Mouse (Mus musculus) skeletal muscle tissue, adult 2 months (tissue): ENCODE measurements around the gene Cpped1.
A peak's percentile ranks its signal among the peaks of the same experiment; 100 is the strongest.

Experiments used
- DNase-seq: peaks from one replicate; pipeline ENCODE4 v3.0.0-alpha.2; 2012; ENCODE audit warnings: low read depth, low spot score

Cpped1 gene

DNA sequence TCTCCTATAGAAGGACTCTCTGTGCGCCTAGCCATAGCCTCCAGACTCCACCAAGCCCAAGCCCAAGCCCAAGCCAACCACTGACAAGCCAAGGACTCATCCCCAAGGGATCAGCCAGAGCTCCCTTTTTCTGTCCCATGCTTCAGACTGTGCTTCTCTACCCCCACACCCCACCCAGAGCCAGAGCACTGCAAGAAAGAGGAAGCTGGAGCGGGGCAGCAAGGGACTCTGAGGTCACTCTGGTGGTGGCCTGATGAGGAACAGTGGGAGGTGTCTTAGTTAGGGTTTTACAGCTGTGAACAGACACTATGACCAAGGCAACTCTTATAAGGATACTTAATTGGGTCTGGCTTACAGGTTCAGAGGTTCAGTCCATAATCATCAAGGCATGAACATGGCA is 65.8 kb downstream of the Cpped1 start:
- no peak for DNase-seq

DNA sequence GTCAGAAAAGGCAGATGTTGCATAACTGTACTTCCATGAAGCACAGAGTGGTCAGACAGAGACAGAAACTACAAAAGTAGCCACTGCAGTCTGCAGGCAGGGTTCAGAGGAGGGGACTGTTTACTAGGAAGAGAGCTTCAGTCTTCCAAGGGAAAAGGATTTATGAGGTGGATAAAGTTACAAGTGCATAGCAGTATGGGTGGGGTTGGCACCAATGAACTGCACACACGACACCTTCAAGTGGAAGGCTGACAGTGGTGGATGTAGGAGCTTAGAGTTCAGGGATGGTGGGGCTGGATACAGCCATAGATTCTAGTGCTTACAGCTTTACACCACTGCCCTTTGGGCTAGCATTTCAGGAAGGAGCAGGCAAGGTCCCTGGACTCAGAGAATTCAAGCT is 75.8 kb downstream of the Cpped1 start:
- DNase-seq: peak; percentile 68

DNA sequence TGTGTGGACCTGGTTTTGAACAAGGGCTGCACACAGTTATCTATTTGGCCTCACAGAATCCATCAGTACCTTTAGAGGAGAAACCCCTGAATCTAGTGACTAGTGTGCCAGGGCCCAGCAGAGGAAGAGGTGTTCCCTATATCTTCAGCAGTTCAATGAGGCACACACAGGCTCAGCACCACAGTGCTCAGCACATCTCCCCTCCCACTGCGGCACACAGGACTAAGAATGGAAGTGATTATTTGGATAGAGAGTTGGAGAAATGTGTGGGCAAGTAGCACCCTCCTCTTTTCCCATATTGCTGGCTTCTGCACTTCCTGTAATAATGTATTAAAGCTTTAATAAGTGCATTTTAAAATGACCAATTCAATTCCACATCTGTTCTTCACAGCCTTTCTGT is 80.4 kb downstream of the Cpped1 start:
- no peak for DNase-seq

DNA sequence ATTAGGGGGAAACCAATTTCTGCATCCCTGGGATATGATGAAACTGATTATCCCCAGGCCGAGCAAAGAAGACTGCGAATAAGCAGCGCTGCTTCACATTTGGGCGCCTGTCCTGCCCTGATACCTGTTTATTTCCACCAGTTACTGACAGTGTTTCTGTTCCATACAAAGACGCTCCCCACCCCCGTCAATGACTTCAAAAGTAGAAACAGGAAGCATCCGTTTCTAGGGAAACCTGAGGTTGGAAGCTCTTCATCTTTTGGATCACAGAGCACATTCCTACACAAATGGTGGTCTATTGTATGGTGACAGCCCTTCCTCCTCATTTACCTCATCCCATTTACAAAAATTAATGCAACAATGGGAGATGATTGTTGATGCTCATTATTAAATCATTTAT is 84.4 kb downstream of the Cpped1 start:
- no peak for DNase-seq

GRCm38 (mm10) chr16:11824385-11824784 is 84.9 kb downstream of the Cpped1 start:
- no peak for DNase-seq

DNA sequence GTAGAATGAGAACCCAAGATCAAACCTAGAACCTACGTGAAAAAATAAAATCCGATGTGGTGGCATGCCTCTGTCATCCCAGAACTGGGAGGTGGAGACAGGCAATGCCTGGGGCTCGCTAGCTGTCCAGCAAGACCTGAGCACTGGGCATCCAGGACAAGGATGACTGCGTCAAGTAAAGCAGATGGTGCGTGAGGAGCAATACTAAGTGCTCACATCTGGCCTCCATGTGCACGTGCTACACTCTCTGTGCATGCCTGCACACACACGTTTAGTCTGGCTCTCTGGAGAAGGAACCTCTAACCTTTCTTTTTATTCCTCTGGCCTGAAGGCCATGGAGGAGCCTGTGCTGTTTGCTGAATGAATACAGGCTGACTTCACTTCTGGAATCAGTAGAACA is 88.5 kb downstream of the Cpped1 start:
- no peak for DNase-seq

DNA sequence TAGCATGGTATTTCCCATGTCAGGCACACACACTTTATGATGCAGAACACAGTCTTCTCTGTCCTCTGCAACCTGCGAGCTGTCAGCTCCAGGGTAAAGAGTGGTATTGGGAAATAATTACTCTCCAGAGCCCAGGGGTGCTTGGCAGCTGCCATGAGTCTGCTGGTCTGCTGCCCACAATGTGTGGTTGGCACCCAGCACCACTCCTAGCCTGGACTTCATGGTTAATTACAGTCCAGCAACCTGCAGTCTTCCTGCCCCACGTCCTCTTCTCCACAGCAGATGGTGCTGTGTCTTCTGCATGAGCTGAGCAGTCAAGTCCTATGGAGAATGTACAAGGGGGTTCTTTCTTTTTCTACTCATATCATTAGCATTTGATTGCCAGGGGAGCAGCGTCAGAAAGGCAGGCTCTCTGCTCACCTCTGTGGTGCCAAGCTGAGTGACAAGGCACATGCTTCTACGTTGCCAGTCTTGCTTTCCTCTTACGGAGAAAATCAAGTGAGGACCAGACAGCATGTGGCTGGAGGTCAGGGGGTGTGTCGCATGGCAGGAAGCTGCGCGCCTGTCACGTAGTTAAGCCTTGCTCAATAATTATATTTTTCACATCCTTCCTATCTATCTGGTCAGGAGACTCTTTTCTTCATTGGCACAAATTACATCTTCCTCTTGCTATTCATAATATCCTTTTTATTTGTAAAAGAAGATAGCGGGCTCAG is 94.2 kb downstream of the Cpped1 start:
- no peak for DNase-seq

- no peak for DNase-seq
Observed at GRCm38 (mm10) chr16:11812119-11812518, 97.1 kb downstream of the Cpped1 start.

- DNase-seq: no peak
Observed at GRCm38 (mm10) chr16:11809615-11810014, 99.6 kb downstream of the Cpped1 start.

- DNase-seq: no peak
Observed at GRCm38 (mm10) chr16:11801960-11802539, 107.2 kb downstream of the Cpped1 start.

DNA sequence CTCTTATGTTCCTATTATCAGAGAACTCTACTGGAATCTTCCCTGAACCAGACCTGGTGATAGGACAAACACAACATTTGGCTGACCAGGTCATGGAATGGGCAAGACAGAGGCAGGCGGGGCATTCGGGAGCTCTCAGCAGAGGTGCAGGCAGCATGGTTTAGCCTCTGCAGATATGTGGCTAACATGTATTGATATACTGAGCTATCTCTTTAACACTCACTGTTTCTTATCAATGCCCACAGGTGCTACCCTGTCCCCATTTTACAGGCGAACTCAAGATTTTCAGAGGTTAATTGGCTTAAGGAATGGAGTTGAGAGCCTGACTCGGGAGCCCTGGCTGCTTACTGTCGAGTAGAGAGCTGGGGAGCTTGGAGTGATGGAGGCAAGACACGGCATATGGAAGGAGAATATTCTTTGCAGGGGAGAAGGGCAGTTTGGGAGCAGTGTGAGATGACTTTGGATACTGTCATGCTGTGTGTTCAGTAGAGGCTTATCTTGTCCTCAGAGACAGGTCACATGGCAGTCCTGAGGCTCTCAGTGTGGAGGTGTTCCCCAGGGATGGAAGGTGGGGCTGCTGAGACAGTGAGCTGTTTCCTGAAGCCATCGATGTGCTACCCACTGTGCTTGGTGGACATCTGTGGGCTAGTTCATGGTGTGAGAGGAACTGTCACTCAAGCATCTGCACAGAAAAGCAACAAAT is 113.3 kb downstream of the Cpped1 start:
- no peak for DNase-seq

DNA sequence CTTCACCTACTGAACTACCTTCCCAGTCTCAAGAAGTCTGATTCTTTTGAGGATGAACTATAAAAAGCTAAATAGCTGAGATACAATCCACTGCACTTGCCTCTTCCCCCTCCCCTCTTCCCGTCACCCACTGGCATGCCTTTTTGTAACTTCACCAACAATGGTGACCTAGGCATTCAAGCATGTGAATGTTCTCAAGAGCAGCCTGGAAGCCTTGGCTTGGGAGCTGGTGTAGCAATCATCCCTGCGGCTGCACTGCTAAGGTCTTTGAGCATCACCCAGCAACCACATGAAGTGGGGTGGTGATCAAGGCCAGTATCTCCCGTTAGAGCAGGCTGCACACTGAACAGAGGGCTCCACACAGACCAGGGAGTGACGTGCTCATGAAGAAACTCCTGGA is 114.6 kb downstream of the Cpped1 start:
- DNase-seq: no peak

- no peak for DNase-seq
Observed at GRCm38 (mm10) chr16:11793391-11793790, 115.9 kb downstream of the Cpped1 start.

DNA sequence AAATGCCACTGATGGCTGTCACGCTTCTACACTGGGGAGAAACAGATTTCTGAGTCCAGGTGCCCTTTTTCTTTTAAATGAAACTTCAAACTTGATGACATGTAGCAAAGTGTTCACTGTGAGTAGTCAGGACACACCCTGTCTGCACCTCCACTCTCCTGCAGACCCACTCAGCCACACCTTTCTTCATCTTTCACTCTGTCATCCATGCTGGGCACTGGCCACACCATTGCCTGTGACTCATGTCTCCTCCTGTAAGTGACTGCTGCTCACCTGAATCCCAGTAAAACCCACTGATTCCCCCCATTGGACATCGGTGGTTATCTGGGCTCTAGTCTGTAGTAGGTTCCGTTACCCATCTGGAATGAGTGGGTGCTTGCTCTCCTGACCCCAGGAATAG is 118.8 kb downstream of the Cpped1 start:
- DNase-seq: no peak

- no peak for DNase-seq
Observed at GRCm38 (mm10) chr16:11785806-11786205, 123.4 kb downstream of the Cpped1 start.

GRCm38 (mm10) chr16:11784354-11784753 is 124.9 kb downstream of the Cpped1 start:
- DNase-seq: no peak

DNA sequence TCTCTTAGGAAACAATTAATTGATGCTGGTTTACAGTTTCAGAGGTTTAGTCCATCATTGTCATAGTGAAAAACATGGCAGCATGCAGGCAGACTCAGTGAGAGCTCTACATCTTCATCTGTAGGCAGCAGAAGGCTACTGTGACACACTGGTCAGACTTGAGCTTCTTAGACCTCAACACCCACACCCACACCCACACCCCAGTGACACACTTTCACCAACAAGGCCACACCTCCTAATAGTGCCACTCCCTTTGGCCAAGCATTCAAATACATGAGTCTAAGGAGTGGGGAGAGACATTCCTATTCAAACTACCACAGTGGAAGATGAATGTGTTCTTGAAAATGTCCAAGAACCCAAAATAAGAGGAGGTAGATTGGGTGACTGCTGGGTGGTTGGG is 125.9 kb downstream of the Cpped1 start:
- no peak for DNase-seq

- DNase-seq: no peak
Observed at GRCm38 (mm10) chr16:11782082-11782481, 127.2 kb downstream of the Cpped1 start.

DNA sequence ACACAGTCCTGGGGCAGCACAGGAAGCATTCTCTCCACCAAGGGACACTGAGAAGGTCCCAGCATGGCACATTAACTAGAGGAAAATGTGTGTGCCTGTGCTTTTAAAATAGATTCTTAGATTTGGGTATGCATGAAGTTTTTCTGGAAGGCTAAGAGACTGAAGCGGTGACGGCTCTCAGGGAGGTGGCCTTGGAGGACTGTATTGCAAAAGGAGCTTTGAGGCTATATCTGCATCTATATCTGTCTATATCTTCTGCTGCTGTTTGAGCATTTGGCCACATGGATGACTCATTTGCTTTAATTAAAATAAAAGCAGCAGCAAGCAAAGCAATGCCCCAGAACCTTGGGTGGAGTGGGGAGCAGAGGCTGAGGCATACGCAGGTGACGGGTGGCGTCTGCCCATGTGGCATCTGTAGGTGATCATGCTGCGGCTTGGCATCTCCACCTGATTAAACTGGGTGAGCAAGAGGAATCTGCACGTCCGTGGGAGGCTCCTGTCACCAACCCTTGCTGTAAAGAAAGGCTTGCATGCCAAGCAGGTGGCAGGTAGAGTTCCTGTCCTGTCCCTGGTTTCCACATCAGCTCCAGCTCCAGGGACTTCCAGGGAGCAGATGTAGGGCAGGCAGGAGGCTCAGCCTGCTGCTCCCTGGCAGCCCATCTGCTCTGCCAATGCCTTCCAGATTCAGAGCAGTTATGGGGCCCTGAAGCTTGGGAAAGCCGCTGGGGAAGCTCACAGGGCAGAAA is 130.4 kb downstream of the Cpped1 start:
- no peak for DNase-seq

DNA sequence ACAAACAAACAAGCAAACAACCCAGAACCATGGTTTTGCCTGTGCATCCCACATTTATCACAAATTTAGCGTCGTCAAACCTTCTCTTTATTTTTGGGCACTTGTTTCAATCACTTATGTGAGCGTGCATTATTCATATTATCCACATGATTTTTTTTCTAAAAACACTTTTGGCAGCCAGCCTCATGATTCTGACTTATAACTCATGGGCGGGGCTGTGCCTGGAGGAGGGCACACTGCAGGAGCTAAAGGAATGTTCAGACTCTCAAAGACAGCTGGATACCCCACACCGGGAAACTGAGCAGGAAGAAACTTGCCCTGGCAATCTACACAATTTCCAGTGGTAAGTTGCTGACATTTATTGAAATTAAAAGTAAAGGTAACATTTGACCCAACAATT is 131.1 kb downstream of the Cpped1 start:
- DNase-seq: no peak

DNA sequence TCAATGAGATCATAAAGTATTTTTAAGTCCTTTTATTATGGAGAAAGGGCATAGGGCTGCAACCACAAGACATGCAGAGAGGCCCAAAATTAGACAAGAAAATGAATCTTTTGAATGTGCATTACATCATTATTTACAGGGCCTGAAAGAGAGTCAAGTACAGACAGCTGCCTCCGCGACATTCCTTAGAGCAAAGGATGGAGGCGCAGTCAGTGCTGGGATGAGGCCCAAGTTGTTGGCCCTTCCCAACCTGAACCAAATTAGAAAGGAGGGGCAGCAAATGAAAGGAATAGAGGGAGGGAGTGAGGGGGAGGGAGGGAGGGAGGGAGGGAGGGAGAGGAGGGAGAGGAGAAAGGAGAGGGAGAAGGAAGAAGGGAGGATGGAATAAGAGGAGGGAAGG is 132.7 kb downstream of the Cpped1 start:
- no peak for DNase-seq

- DNase-seq: no peak
Observed at GRCm38 (mm10) chr16:11774321-11774720, 134.9 kb downstream of the Cpped1 start.
